Comparison of ENCODE assay signal across 26 mouse cellular contexts in the genomic region with DNA sequence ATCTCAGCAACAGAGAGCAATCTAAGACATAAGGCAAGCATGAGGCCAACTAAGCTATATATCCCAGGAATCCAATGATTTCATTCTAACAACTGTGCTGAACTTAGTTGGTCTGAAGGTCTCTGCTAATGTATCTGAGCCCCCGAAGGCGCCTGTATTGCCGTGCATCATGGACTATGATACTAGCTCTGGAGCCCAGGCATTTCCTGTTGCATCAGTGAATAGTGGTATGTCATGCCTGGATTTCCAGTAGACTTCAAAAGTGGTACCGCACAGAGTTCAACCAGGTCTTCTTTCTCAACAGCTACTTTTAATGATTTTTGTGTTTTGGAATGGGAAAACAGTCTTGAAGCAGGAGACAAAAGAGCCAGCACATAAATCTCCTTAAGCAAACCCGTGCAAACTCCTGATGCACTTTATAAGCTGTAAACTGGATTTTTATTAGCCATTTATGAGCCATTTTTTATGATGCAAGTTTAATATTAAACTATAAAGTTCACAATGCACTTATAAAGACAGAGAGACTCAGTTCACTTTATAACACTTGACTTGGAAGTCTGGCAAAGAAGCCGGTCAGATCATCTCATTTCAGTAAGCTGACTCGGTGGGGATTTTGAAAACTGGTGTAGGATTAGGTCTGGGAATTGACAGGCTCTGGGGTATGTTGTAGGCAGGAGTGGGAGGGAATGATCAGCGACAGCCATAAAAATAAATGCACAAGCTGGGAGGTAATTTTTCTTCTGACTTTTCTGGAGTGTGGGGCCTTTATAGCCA.
DNase-seq lines count a peak whose midpoint lies in the region; ATAC-seq and TF ChIP-seq lines count a peak whose summit lies in the region.
"Had no signal": no experiment of that assay in that cellular context is flagged by ENCODE, and none has a peak within 500 bp of the region (broad histone marks: within the 10 kb centered on the region; RNA-seq: fewer than 3 reads in every experiment).

No protein-coding gene starts in this region.

- no peaks in the 10 kb centered on the region for H3K27me3 ChIP-seq in intestine, embryonic 14.5 days (replicated peaks; ENCODE audit: control insufficient read depth, insufficient read depth, low read length)
- H3K27me3 ChIP-seq in intestine, postnatal 0 days (replicated peaks; ENCODE audit: control insufficient read depth, insufficient read depth, low read length), result no peaks in the 10 kb centered on the region
- peaks cover 38% of the 10 kb centered on the region for H3K27me3 ChIP-seq in limb, embryonic 14.5 days (ENCODE audit: control insufficient read depth, insufficient read depth, low read length)
- no peaks in the 10 kb centered on the region for H3K27me3 ChIP-seq in hindbrain, embryonic 10.5 days (ENCODE audit: insufficient read depth, poor library complexity, severe bottlenecking)
- H3K27me3 ChIP-seq in midbrain, postnatal 0 days (ENCODE audit: insufficient read depth, low read length), result no peaks in the 10 kb centered on the region
- H3K27me3 ChIP-seq: forebrain, embryonic 13.5 days; heart, embryonic 13.5 days; hindbrain, embryonic 12.5 days; hindbrain, embryonic 15.5 days had no signal

- no peaks in the 10 kb centered on the region for H3K36me3 ChIP-seq in intestine, embryonic 14.5 days (ENCODE audit: control insufficient read depth, insufficient read depth, low read length)
- H3K36me3 ChIP-seq in intestine, postnatal 0 days (ENCODE audit: control insufficient read depth, insufficient read depth), result no peaks in the 10 kb centered on the region
- no peaks in the 10 kb centered on the region for H3K36me3 ChIP-seq in limb, embryonic 14.5 days (ENCODE audit: control insufficient read depth, insufficient read depth, low read length)
- no peaks in the 10 kb centered on the region for H3K36me3 ChIP-seq in hindbrain, embryonic 10.5 days
- no peaks in the 10 kb centered on the region for H3K36me3 ChIP-seq in midbrain, postnatal 0 days (ENCODE audit: insufficient read depth, low read length)
- H3K36me3 ChIP-seq: forebrain, embryonic 10.5 days; heart, embryonic 10.5 days; heart, embryonic 13.5 days; hindbrain, embryonic 12.5 days; hindbrain, embryonic 15.5 days had no signal

- no peak overlapping the region for H3K9ac ChIP-seq in intestine, embryonic 14.5 days (ENCODE audit: low read length)
- no peak overlapping the region for H3K9ac ChIP-seq in intestine, postnatal 0 days (ENCODE audit: low read depth, low read length)
- no peak overlapping the region for H3K9ac ChIP-seq in limb, embryonic 14.5 days (ENCODE audit: low read depth, low read length, severe bottlenecking)
- H3K9ac ChIP-seq in midbrain, postnatal 0 days (replicated peaks; ENCODE audit: low read length, poor library complexity, severe bottlenecking), result no peak overlapping the region
- H3K9ac ChIP-seq: forebrain, embryonic 13.5 days; heart, embryonic 13.5 days; hindbrain, embryonic 12.5 days; hindbrain, embryonic 15.5 days had no signal

- no peak for TF ChIP-seq CTCF in intestine, postnatal 0 days (IDR thresholded peaks at IDR 0.05; ENCODE audit: low read depth)
- TF ChIP-seq CTCF in midbrain, postnatal 0 days (IDR thresholded peaks at IDR 0.05), result no peak

- no peaks in the 10 kb centered on the region for H3K9me3 ChIP-seq in intestine, embryonic 14.5 days (ENCODE audit: control insufficient read depth, low read length)
- H3K9me3 ChIP-seq in intestine, postnatal 0 days (ENCODE audit: control insufficient read depth), result no peaks in the 10 kb centered on the region
- no peaks in the 10 kb centered on the region for H3K9me3 ChIP-seq in limb, embryonic 14.5 days (ENCODE audit: control insufficient read depth, low read length)
- H3K9me3 ChIP-seq in hindbrain, embryonic 10.5 days, result no peaks in the 10 kb centered on the region
- no peaks in the 10 kb centered on the region for H3K9me3 ChIP-seq in midbrain, postnatal 0 days (ENCODE audit: low read length)
- H3K9me3 ChIP-seq: forebrain, embryonic 10.5 days; forebrain, embryonic 13.5 days; heart, embryonic 10.5 days; heart, embryonic 13.5 days; hindbrain, embryonic 12.5 days; hindbrain, embryonic 15.5 days had no signal

- H3K4me3 ChIP-seq in intestine, embryonic 14.5 days (ENCODE audit: low read depth, low read length), result no peak overlapping the region
- H3K4me3 ChIP-seq in intestine, postnatal 0 days (ENCODE audit: low read depth, low read length), result no peak overlapping the region
- H3K4me3 ChIP-seq in limb, embryonic 14.5 days (replicated peaks; ENCODE audit: low read length), result no peak overlapping the region
- no peak overlapping the region for H3K4me3 ChIP-seq in hindbrain, embryonic 10.5 days
- H3K4me3 ChIP-seq in midbrain, postnatal 0 days (ENCODE audit: low read depth, low read length), result no peak overlapping the region
- H3K4me3 ChIP-seq: forebrain, embryonic 10.5 days; forebrain, embryonic 13.5 days; gastrocnemius, adult 2 months; heart, adult 2 months; heart, embryonic 10.5 days; heart, embryonic 13.5 days; hindbrain, embryonic 12.5 days; hindbrain, embryonic 15.5 days had no signal

- 41% methylated on average over 8 of the region's 8 CpGs for WGBS in intestine, embryonic 14.5 days
- WGBS in intestine, postnatal 0 days, result 31% methylated on average over 8 of the region's 8 CpGs
- WGBS in limb, embryonic 14.5 days, result 25% methylated on average over 8 of the region's 8 CpGs
- 90% methylated on average over 8 of the region's 8 CpGs for WGBS in hindbrain, embryonic 10.5 days
- WGBS in midbrain, postnatal 0 days, result 76% methylated on average over 8 of the region's 8 CpGs

- no peak overlapping the region for H3K4me2 ChIP-seq in intestine, embryonic 14.5 days (ENCODE audit: low read length)
- 0 out of 2 replicates have a peak overlapping the region, but pooled peaks have one; percentile 21 for H3K4me2 ChIP-seq in intestine, postnatal 0 days (replicated peaks; ENCODE audit: low read depth)
- no peak overlapping the region for H3K4me2 ChIP-seq in limb, embryonic 14.5 days (replicated peaks; ENCODE audit: low read depth, low read length, severe bottlenecking)
- H3K4me2 ChIP-seq in midbrain, postnatal 0 days (ENCODE audit: low read depth, low read length, poor library complexity, severe bottlenecking), result no peak overlapping the region
- H3K4me2 ChIP-seq: forebrain, embryonic 13.5 days; heart, embryonic 13.5 days; hindbrain, embryonic 12.5 days; hindbrain, embryonic 15.5 days had no signal

- TF ChIP-seq POLR2A in limb, embryonic 14.5 days (IDR thresholded peaks at IDR 0.05; ENCODE audit: borderline replicate concordance, extremely low read depth, insufficient read depth, insufficient read length), result no peak

- H3K27ac ChIP-seq in intestine, embryonic 14.5 days (ENCODE audit: low read depth), result no peak overlapping the region
- H3K27ac ChIP-seq in intestine, postnatal 0 days (ENCODE audit: low read depth, low read length), result no peak overlapping the region
- no peak overlapping the region for H3K27ac ChIP-seq in limb, embryonic 14.5 days (replicated peaks; ENCODE audit: low read depth, low read length)
- H3K27ac ChIP-seq in hindbrain, embryonic 10.5 days, result no peak overlapping the region
- no peak overlapping the region for H3K27ac ChIP-seq in midbrain, postnatal 0 days (ENCODE audit: low read depth, low read length)
- H3K27ac ChIP-seq: forebrain, embryonic 10.5 days; forebrain, embryonic 13.5 days; gastrocnemius, adult 2 months; heart, adult 2 months; heart, embryonic 10.5 days; heart, embryonic 13.5 days; hindbrain, embryonic 12.5 days; hindbrain, embryonic 15.5 days had no signal

- peak; percentile 25 for DNase-seq in forelimb bud, embryonic 11.5 days (ENCODE audit: low read depth, low spot score)
- peak; percentile 59 for DNase-seq in intestine, embryonic 14.5 days (ENCODE audit: low spot score)
- peak; percentile 62 for DNase-seq in limb, embryonic 14.5 days (ENCODE audit: low spot score)
- no peak for DNase-seq in hindbrain, embryonic 10.5 days (ENCODE audit: low spot score)
- DNase-seq in midbrain, postnatal 0 days (ENCODE audit: low spot score), result no peak
- no peak for DNase-seq in gastrocnemius, postnatal 25 days
- DNase-seq in adrenal gland, postnatal 25 days, result no peak
- DNase-seq: adrenal gland, adult 2 months; adrenal gland, postnatal 14 days; cerebellum, adult 11-12 months; cerebellum, adult 9-10 months; cerebellum, postnatal 14 days; gastrocnemius, adult 2 months; gastrocnemius, postnatal 14 days; heart, adult 2 months; heart, postnatal 14 days; heart, postnatal 4 days had no signal

- ATAC-seq in intestine, embryonic 14.5 days (replicated peaks; ENCODE audit: low FRiP score, low TSS enrichment, low read depth), result no peak; the same call in 1 of the 2 replicates
- peak; percentile 79 for ATAC-seq in intestine, postnatal 0 days
- peak; percentile 82 for ATAC-seq in limb, embryonic 14.5 days (ENCODE audit: low FRiP score, low read depth)
- ATAC-seq in midbrain, postnatal 0 days (ENCODE audit: low FRiP score), result no peak
- ATAC-seq: CD4-positive, CD25-positive, alpha-beta regulatory T cell, adult 4 months; forebrain, embryonic 13.5 days; forebrain, embryonic 16.5 days had no signal

- H3K4me1 ChIP-seq in intestine, embryonic 14.5 days (replicated peaks; ENCODE audit: control insufficient read depth, insufficient read depth, low read length), result 0 out of 2 replicates have a peak, but pooled peaks cover 7% of the 10 kb centered on the region
- no peaks in the 10 kb centered on the region for H3K4me1 ChIP-seq in intestine, postnatal 0 days (replicated peaks; ENCODE audit: control insufficient read depth, insufficient read depth, low read length)
- peaks cover 8% of the 10 kb centered on the region for H3K4me1 ChIP-seq in limb, embryonic 14.5 days (ENCODE audit: control insufficient read depth, insufficient read depth, low read length)
- H3K4me1 ChIP-seq in hindbrain, embryonic 10.5 days (replicated peaks), result no peaks in the 10 kb centered on the region
- no peaks in the 10 kb centered on the region for H3K4me1 ChIP-seq in midbrain, postnatal 0 days (ENCODE audit: insufficient read depth, low read length)
- H3K4me1 ChIP-seq: forebrain, embryonic 10.5 days; forebrain, embryonic 13.5 days; heart, embryonic 10.5 days; heart, embryonic 13.5 days; hindbrain, embryonic 12.5 days; hindbrain, embryonic 15.5 days had no signal

Comparison
In these comparisons a context has a peak if more than half of its experiments do, and no peak if none do; other contexts are left out.
1. ATAC-seq: peak in intestine, postnatal 0 days (single experiment) and limb, embryonic 14.5 days (single experiment); none in intestine, embryonic 14.5 days (single experiment) and midbrain, postnatal 0 days (single experiment).
2. DNase-seq: peak in forelimb bud, embryonic 11.5 days (single experiment), intestine, embryonic 14.5 days (single experiment) and limb, embryonic 14.5 days (single experiment); none in hindbrain, embryonic 10.5 days (single experiment), midbrain, postnatal 0 days (single experiment), gastrocnemius, postnatal 25 days (single experiment) and adrenal gland, postnatal 25 days (single experiment).